Mouse (Mus musculus) brain, embryonic 14.5 days (tissue): ENCODE measurements around the gene Junb.

Source experiments
- CTCF ChIP-seq: fragments of 200-500 bp; IDR thresholded peaks from 2 replicates; pipeline ENCODE4 v1.5.1; 2012; ENCODE audit warnings: inconsistent platforms, mild to moderate bottlenecking, moderate library complexity, borderline replicate concordance; ENCODE audit not compliant: insufficient read depth, insufficient read length; ENCODE audit errors: extremely low read depth
- POLR2A ChIP-seq: fragments of 200-500 bp; IDR thresholded peaks from 2 replicates; pipeline ENCODE4 v1.6.1; 2012; ENCODE audit warnings: mild to moderate bottlenecking, inconsistent platforms, borderline replicate concordance; ENCODE audit not compliant: poor library complexity, insufficient read depth, insufficient read length, severe bottlenecking; ENCODE audit errors: extremely low read depth

DNA sequence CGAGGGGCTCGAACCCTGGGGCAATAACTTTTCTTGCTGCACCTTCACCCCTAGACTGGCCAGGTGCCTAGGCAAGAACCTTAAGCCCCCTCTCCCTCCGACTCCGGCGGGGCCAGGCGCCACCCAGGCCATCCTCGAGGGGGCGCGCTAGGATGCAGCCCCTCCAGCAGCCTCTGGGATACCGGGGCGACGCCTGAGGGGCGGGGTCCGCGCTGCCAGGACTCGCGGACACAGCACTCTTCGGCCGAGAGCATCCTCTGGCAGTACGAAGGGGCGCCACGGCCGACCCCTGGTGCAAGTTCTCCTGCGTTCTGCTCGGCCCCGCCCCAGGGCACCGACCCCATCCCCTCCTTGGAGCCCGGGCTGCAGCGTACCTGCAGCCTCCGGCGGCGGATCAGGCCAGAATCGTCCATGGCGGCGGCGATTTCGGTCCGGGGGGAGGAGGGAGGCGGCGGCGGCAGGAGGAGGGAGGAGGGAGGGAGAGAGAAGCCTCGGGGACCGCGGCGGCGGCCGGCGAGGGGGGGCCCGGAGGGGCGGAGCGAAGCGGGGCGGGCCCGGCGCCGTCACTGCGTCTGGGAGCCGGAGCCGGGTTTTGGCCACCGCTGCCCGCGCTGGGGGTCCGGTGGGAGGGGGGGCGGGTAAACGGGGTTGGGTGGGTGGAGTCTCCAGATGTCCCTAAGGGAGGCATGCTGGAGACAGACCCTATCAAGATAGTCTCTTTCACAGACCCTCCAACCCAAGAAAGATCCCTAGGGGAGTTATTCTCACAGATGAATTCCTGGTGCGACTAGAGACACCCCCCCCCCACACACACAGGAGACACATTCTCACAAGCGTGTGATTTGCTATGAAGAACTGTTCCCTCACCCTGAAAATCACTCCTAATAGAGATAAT is 32.6 kb downstream of the Junb start:
- TF ChIP-seq POLR2A (no peak), CTCF (peak; percentile 61)
